1 mouse cellular context compared by ENCODE assay signal in the genomic region with DNA sequence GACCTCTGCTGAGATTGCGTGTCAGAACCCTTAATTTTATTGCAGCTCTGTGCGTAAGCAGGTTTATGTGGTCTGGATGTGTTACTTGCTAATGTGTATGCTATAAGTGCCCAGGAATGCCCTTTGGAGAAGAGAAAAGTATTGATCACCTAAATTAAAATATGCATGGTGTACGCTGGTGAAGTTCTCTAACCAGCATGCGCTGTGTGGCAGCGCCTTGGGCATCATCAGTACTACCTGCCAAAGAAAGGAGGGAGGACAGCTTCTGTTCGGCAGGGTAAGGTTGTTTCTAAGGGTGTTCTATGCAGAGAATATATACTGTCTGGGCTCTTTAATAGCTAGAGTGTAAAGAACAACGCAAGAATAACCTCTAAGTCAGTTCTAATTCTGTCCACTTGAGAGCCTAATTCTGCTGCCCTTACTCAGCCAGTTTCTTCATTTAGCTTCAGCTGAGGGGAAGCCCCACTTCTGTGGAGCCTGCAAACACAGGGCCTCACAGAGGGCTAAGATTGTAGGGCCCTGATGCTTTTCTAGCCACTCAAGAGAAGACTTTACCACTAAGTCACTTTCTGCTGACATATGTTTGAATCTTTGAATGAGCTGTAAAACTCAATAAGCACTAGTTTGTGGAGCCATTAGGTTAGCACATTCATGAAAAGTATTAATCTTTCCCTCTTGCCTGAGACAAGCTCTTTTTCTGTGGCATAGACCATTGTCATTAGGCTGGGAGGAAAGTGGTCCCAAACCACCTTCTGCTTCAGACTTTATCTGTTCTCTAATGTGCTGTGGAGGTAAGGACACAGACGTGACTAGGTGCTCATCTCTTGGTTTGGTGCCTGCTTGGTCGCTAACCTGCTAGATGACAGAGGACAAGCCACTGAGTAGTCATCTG.
TF ChIP-seq lines count a peak whose summit lies in the region.

No protein-coding gene starts in this region.

TF ChIP-seq in CH12.LX, 34 proteins besides CTCF, POLR2A, EP300 and RAD21 (continued from another document):
- TF ChIP-seq BHLHE40 (IDR thresholded peaks at IDR 0.05; ENCODE audit: low read depth, low read length) (peak; percentile 61; the same call in 1 of the 2 replicates), HCFC1 (IDR thresholded peaks at IDR 0.05; ENCODE audit: low read depth, low read length) (0 out of 2 replicates have a peak, but pooled peaks have one; percentile 31), MAZ (IDR thresholded peaks at IDR 0.05; ENCODE audit: low read depth, low read length) (0 out of 2 replicates have a peak, but pooled peaks have one; percentile 43), JUN (IDR thresholded peaks at IDR 0.05; ENCODE audit: insufficient read depth, low read depth, low read length) (no peak), SMC3 (IDR thresholded peaks at IDR 0.05; ENCODE audit: low read depth, low read length) (peak; percentile 28; the same call in 1 of the 2 replicates), IRF4 (IDR thresholded peaks at IDR 0.05; ENCODE audit: low read depth, low read length) (peak; percentile 52; the same call in 1 of the 2 replicates), ZKSCAN1 (IDR thresholded peaks at IDR 0.05; ENCODE audit: borderline replicate concordance, low read depth, low read length) (no peak), RCOR1 (conservative IDR thresholded peaks at IDR 0.05; ENCODE audit: low read depth, low read length) (0 out of 2 replicates have a peak, but pooled peaks have one; percentile 41), MAFK (IDR thresholded peaks at IDR 0.05; ENCODE audit: insufficient replicate concordance, low read length) (peak; percentile 77; the same call in 1 of the 2 replicates), TBP (conservative IDR thresholded peaks at IDR 0.05; ENCODE audit: low read depth, low read length) (0 out of 2 replicates have a peak, but pooled peaks have one; percentile 51)
